Mouse (Mus musculus) left cerebral cortex, postnatal 25 days (tissue): ENCODE data around the gene Mmp9. TPM values are rescaled to one million over a fixed set of nuclear protein-coding genes. Genes with fewer than 3 reads are reported as not detected.
A peak's percentile ranks its signal among the peaks of the same experiment; 100 is the strongest.

Experiments
- DNase-seq, 2 experiments: peaks; one replicate each; pipeline ENCODE4 v3.0.0; 2022; ENCODE audit warnings: low spot score in 2 of 2, mixed read lengths in 1 of 2
- intact Hi-C: fragments of 180-260 bp; cut with DNase I; formaldehyde crosslinking; loops from one replicate; pipeline ENCODE4 v1.15.1; 2025
- total RNA-seq, 2 experiments: library from RNA; stranded (reverse); gene quantifications; 2 replicates each; pipeline ENCODE4 v1.2.3; 2021

The Mmp9 gene
- total RNA-seq, 2 experiments from 2014 or later = 1.9 to 2.0 TPM

GRCm38 (mm10) chr2:164911086-164912048 lies 29.2 kb upstream of the Mmp9 start, which contains the start of gene Zfp335:
TSS of gene Zfp335 (minus strand) at chr2:164911757.
- intact Hi-C loops = loop anchor here (1.0 to 2.0 kb wide), 2 partner anchors 32 to 79 kb away; partner anchors contain the start of genes Ctsa, Neurl2 and Pcif1
- DNase-seq = peak; percentile 94 to 96

- peak; percentile 74 to 83 for DNase-seq
- intact Hi-C loops = no loop called here
Measured at GRCm38 (mm10) chr2:164912151-164912550, 28.4 kb upstream of the Mmp9 start.

- intact Hi-C loops = no loop called here
- no peak for DNase-seq
Measured at GRCm38 (mm10) chr2:164912749-164913427, 27.7 kb upstream of the Mmp9 start.

- intact Hi-C loops = no loop called here
- no peak for DNase-seq
Measured at GRCm38 (mm10) chr2:164913428-164913786, 27.2 kb upstream of the Mmp9 start.

- intact Hi-C loops = no loop called here
Measured at GRCm38 (mm10) chr2:164916820-164917219, 23.8 kb upstream of the Mmp9 start.

GRCm38 (mm10) chr2:164917371-164917770 lies 23.2 kb upstream of the Mmp9 start:
- intact Hi-C loops = no loop called here
- no peak for DNase-seq

More at GRCm38 (mm10) chr2:164916820-164917219, 23.8 kb upstream of the Mmp9 start:
- DNase-seq = no peak

GRCm38 (mm10) chr2:164918325-164918724 lies 22.3 kb upstream of the Mmp9 start:
- intact Hi-C loops = no loop called here
- no peak for DNase-seq

GRCm38 (mm10) chr2:164921984-164922383 lies 18.6 kb upstream of the Mmp9 start:
- intact Hi-C loops = no loop called here
- no peak for DNase-seq

GRCm38 (mm10) chr2:164923291-164923690 lies 17.3 kb upstream of the Mmp9 start:
- DNase-seq = no peak
- intact Hi-C loops = no loop called here

GRCm38 (mm10) chr2:164924100-164924857 lies 16.3 kb upstream of the Mmp9 start:
- intact Hi-C loops = loop anchor here (2.0 kb wide), 1 partner anchor 37 kb away; the partner anchor contains the start of gene Slc12a5
- peak; percentile 89 to 96 for DNase-seq

- intact Hi-C loops = no loop called here
Measured at GRCm38 (mm10) chr2:164930706-164931581, 9.6 kb upstream of the Mmp9 start.

GRCm38 (mm10) chr2:164933534-164933933 lies 7.0 kb upstream of the Mmp9 start:
- intact Hi-C loops = no loop called here
- DNase-seq = no peak

More at GRCm38 (mm10) chr2:164930706-164931581, 9.6 kb upstream of the Mmp9 start:
- no peak for DNase-seq

- intact Hi-C loops = no loop called here
- DNase-seq = no peak
Measured at GRCm38 (mm10) chr2:164935991-164936390, 4.6 kb upstream of the Mmp9 start.

GRCm38 (mm10) chr2:164938146-164939091 lies 2.2 kb upstream of the Mmp9 start:
- intact Hi-C loops = loop anchor here (1.0 kb wide), 1 partner anchor 30 kb away; no protein-coding TSS in a partner anchor
- DNase-seq = peak; percentile 62 to 78

- intact Hi-C loops = no loop called here
Measured at GRCm38 (mm10) chr2:164939106-164939505, 1.5 kb upstream of the Mmp9 start.

GRCm38 (mm10) chr2:164942692-164943290 lies 2.2 kb downstream of the Mmp9 start:
- intact Hi-C loops = no loop called here
- DNase-seq = no peak

More at GRCm38 (mm10) chr2:164939106-164939505, 1.5 kb upstream of the Mmp9 start:
- DNase-seq = no peak

GRCm38 (mm10) chr2:164947506-164947905 lies 6.9 kb downstream of the Mmp9 start:
- DNase-seq = no peak
- intact Hi-C loops = no loop called here
